Mouse (Mus musculus) E14TG2a.4 (cell line): Measurements from ENCODE around the gene Plekhn1.

Experiments used
- CTCF ChIP-seq: conservative IDR thresholded peaks from 2 replicates; pipeline ENCODE4 v1.5.1; 2014; ENCODE audit warnings: low read length
- NANOG ChIP-seq: IDR thresholded peaks from 2 replicates; pipeline ENCODE4 v1.6.1; 2014; ENCODE audit warnings: borderline replicate concordance, low read length, mixed read lengths

- no peak for TF ChIP-seq CTCF
- no peak for TF ChIP-seq NANOG
These were observed 50.9 kb downstream of the Plekhn1 start for GRCm38 (mm10) chr4:156183747-156184146.
